Comparison of ENCODE assay signal across 9 mouse cellular contexts in the genomic region with DNA sequence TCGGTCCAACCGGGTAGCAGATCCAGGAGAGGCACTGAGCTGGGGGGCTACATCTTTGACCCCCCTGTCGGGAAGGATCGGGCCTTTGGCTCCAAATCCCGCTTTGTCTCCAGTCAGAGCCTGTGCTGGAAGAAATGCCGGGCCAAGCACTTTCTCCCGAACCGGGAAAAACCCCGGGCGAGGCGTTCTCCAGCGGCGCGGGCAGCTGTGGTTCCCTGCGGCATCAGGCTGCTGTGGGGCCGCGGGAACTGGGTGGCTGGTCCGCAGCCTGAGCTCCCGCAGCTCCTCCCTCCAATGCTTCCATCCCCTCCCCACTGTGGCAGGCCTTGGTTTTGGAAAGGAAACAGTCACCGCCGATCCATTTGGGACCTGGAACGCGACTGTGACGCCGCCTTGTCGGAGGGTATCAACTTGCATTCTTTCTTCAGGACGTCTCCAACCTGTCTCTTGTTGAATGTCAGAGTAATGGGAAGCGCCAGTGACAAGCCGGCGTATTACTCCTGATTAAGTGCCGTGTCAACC. TPM values are rescaled to one million over a fixed set of nuclear protein-coding genes. Genes with fewer than 3 reads are reported as not detected.
DNase-seq lines count a peak whose midpoint lies in the region; ATAC-seq lines count a peak whose summit lies in the region.
"Had no signal": no experiment of that assay in that cellular context is flagged by ENCODE, and none has a peak within 500 bp of the region (broad histone marks: within the 10 kb centered on the region; RNA-seq: fewer than 3 reads in every experiment).

No protein-coding gene starts in this region.

- H3K9ac ChIP-seq in kidney, embryonic 15.5 days: no peak overlapping the region
- H3K9ac ChIP-seq in hindbrain, embryonic 14.5 days: 0 out of 2 replicates have a peak overlapping the region, but pooled peaks have one; percentile 42
- no peak overlapping the region for H3K9ac ChIP-seq in neural tube, embryonic 11.5 days (ENCODE audit: low read length)

- H3K9me3 ChIP-seq in kidney, embryonic 15.5 days (replicated peaks): no peaks in the 10 kb centered on the region
- H3K9me3 ChIP-seq in hindbrain, embryonic 14.5 days (ENCODE audit: control insufficient read depth, low read length): no peaks in the 10 kb centered on the region
- H3K9me3 ChIP-seq in neural tube, embryonic 11.5 days (ENCODE audit: control insufficient read depth, low read length): no peaks in the 10 kb centered on the region

- peaks cover 96% of the 10 kb centered on the region for H3K27me3 ChIP-seq in kidney, embryonic 15.5 days
- H3K27me3 ChIP-seq in hindbrain, embryonic 14.5 days (ENCODE audit: control insufficient read depth, insufficient read depth, low read length): peaks cover 89% of the 10 kb centered on the region
- H3K27me3 ChIP-seq in neural tube, embryonic 11.5 days (ENCODE audit: control insufficient read depth, insufficient read depth, low read length): peaks cover 94% of the 10 kb centered on the region

- no peak overlapping the region for H3K27ac ChIP-seq in kidney, embryonic 15.5 days
- H3K27ac ChIP-seq in hindbrain, embryonic 14.5 days: no peak overlapping the region
- no peak overlapping the region for H3K27ac ChIP-seq in neural tube, embryonic 11.5 days (ENCODE audit: low read depth, low read length)

- H3K4me1 ChIP-seq in kidney, embryonic 15.5 days: peaks cover 31% of the 10 kb centered on the region
- peaks cover 4% of the 10 kb centered on the region; the same call in 1 of the 2 replicates for H3K4me1 ChIP-seq in hindbrain, embryonic 14.5 days (replicated peaks; ENCODE audit: control insufficient read depth, insufficient read depth, low read length)
- no peaks in the 10 kb centered on the region; the same call in 1 of the 2 replicates for H3K4me1 ChIP-seq in neural tube, embryonic 11.5 days (ENCODE audit: control insufficient read depth, insufficient read depth, low read length)

- WGBS in kidney, embryonic 15.5 days: under 1% methylated on average over 31 of the region's 31 CpGs
- under 1% methylated on average over 31 of the region's 31 CpGs for WGBS in hindbrain, embryonic 14.5 days
- under 1% methylated on average over 31 of the region's 31 CpGs for WGBS in neural tube, embryonic 11.5 days

- H3K4me2 ChIP-seq in kidney, embryonic 15.5 days: peak overlapping the region; percentile 91
- H3K4me2 ChIP-seq in hindbrain, embryonic 14.5 days (replicated peaks): peak overlapping the region; percentile 60
- H3K4me2 ChIP-seq in neural tube, embryonic 11.5 days (ENCODE audit: low read depth): peak overlapping the region; percentile 94

- ATAC-seq in kidney, embryonic 15.5 days (replicated peaks; ENCODE audit: low FRiP score): 0 out of 2 replicates have a peak, but pooled peaks have one; percentile 6
- no peak for ATAC-seq in hindbrain, embryonic 14.5 days (ENCODE audit: low FRiP score)
- no peak for ATAC-seq in neural tube, embryonic 11.5 days (ENCODE audit: insufficient read depth, low FRiP score, low TSS enrichment)

- no peaks in the 10 kb centered on the region for H3K36me3 ChIP-seq in kidney, embryonic 15.5 days
- H3K36me3 ChIP-seq in hindbrain, embryonic 14.5 days (replicated peaks; ENCODE audit: control insufficient read depth, insufficient read depth): no peaks in the 10 kb centered on the region
- H3K36me3 ChIP-seq in neural tube, embryonic 11.5 days (ENCODE audit: control insufficient read depth, insufficient read depth, low read length): no peaks in the 10 kb centered on the region

- peak overlapping the region; percentile 52 for H3K4me3 ChIP-seq in kidney, embryonic 15.5 days (replicated peaks)
- peak overlapping the region; percentile 33 for H3K4me3 ChIP-seq in hindbrain, embryonic 14.5 days (replicated peaks; ENCODE audit: low read length)
- peak overlapping the region; percentile 44 for H3K4me3 ChIP-seq in neural tube, embryonic 11.5 days (ENCODE audit: low read depth, low read length)

- DNase-seq in kidney, adult 11 months: no peak
- peak; percentile 38 to 55 for DNase-seq in cerebellum, postnatal 36 days
- peak; percentile 32 for DNase-seq in hindbrain, embryonic 14.5 days (ENCODE audit: low spot score)
- DNase-seq in neural tube, embryonic 11.5 days (ENCODE audit: low spot score): peak; percentile 50
- no peak for DNase-seq in thymus, postnatal 25 days
- no peak for DNase-seq in frontal cortex, postnatal 25 days (ENCODE audit: low spot score in 2 of 2)
- no peak for DNase-seq in layer of hippocampus, postnatal 36 days

RNA-seq across cellular contexts. Expression of a gene that starts 1.2 kb away (rescaled TPM):
- not detected in 2 replicates for polyA plus RNA-seq in kidney, embryonic 15.5 days (2015; fragmentation: Nextera tagmentation; extraction: Ambion mirVana)
- 1.1 and 2.3 TPM in 2 replicates for polyA plus RNA-seq in hindbrain, embryonic 14.5 days (2014; fragmentation: Nextera tagmentation; extraction: Ambion mirVana)
- polyA plus RNA-seq in neural tube, embryonic 11.5 days (2014; fragmentation: Nextera tagmentation; extraction: Ambion mirVana): 3.9 and 4.2 TPM in 2 replicates
- total RNA-seq in layer of hippocampus, postnatal 36 days (2021): under 1 TPM in 1 of 2 experiments, not detected in 1; 0.15 TPM
- polyA plus RNA-seq: Patski had no signal

Comparison
In these comparisons a context has a peak if more than half of its experiments do, and no peak if none do; other contexts are left out.
1. DNase-seq: peak in cerebellum, postnatal 36 days (2 of 2), hindbrain, embryonic 14.5 days (single experiment) and neural tube, embryonic 11.5 days (single experiment); none in kidney, adult 11 months (single experiment), thymus, postnatal 25 days (single experiment), frontal cortex, postnatal 25 days (0 of 2) and layer of hippocampus, postnatal 36 days (0 of 2).
2. Peak in every context shown above with its lines, with median percentiles within 50 percentile points of each other: H3K4me2 ChIP-seq and H3K4me3 ChIP-seq.